Mouse (Mus musculus) cortical plate, adult 2 months (tissue): ENCODE results near the gene Man2a1.

Experiments
- CTCF ChIP-seq: fragments of 200-500 bp; IDR thresholded peaks from 2 replicates; pipeline ENCODE4 v1.5.1; 2011; ENCODE audit warnings: mild to moderate bottlenecking, control low read depth, low read length; ENCODE audit not compliant: insufficient read depth; ENCODE audit errors: extremely low read depth
- POLR2A ChIP-seq: fragments of 200-500 bp; IDR thresholded peaks from 2 replicates; pipeline ENCODE4 v1.6.1; 2011; ENCODE audit warnings: mild to moderate bottlenecking, low read length, control low read depth; ENCODE audit not compliant: insufficient read depth; ENCODE audit errors: extremely low read depth

DNA sequence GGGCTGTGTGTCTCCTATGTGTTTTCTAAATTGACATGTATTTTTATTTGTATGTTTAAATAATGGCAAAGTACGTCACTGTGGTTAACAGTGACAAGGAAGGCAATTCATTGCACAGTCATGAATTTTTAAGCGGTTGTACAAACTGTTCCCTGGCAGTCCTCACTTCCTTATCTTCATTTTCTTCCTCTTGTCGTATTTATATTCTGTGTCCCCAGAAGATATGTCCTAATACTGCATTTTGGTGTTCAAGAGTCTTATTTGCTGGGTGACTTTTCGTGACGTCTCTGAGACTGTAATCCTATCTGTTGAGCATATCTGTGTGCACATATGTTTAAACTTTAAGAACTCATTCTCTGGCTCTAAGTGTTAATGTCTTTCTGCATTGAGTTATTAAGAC, 120.6 kb downstream of the Man2a1 start:
- TF ChIP-seq CTCF (no peak), POLR2A (no peak)
